Mouse (Mus musculus): ENCODE results near the gene Gas7.

- TF ChIP-seq CTCF (IDR thresholded peaks at IDR 0.05; ENCODE audit: insufficient read depth, low read length): no peak
- TF ChIP-seq POLR2A (IDR thresholded peaks at IDR 0.05; ENCODE audit: borderline replicate concordance, extremely low read depth, low read depth, low read length): no peak
These were observed 26.5 kb downstream of the Gas7 start for GRCm38 (mm10) chr11:67481691-67482090.

Data from lung, adult 2 months (tissue).